Mouse (Mus musculus): Measurements from ENCODE around the gene Rhd. TPM values are rescaled to one million over a fixed set of nuclear protein-coding genes. Genes with fewer than 3 reads are reported as not detected.
A peak's percentile ranks its signal among the peaks of the same experiment; 100 is the strongest.

Rhd gene
- polyA plus RNA-seq, 1 experiment from 2014 or later: 1.1 TPM

DNA sequence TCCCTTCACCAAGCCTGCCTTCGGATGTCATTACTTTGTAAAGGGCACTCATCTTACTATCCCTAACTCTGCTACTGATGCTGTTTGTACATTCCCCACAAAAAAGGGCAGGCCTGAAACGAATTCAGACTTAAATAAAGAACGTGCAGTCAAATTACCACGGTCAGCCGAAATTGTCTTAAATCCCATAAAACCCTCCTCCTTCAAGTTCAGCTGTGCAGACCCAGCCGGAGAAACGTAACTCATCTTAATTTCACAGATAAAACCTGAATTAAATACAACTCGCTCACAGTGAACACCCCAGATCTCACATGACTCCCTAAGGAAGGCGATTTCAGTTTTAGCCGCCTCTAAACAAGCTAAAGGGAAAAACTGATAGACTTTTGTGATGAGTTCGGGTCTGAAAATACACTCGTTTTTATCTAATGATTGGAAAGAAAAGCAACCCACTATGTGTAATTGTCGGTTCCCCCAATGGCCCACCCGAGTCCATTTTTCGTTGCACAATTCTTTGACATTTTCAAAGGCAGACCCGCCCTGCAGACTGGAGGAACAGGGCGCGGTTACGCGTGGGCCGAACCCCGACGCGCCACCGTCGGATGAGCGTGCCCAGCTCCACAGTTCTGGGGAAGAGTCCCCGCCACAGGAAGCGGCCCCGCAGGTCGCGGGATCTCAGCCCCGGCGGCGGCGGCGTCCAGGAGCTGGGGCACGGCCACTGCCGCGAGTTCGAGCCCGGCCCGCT is 50.0 kb downstream of the Rhd start:
- Histone ChIP-seq H3K4me3 (replicated peaks) (peak overlapping the region; percentile 94), H3K27me3 (no peaks in the 10 kb centered on the region), H3K27ac (peak overlapping the region; percentile 87), H3K9me3 (no peaks in the 10 kb centered on the region), H3K9ac (replicated peaks) (peak overlapping the region; percentile 94), H3K4me1 (replicated peaks) (peaks cover 18% of the 10 kb centered on the region), H3K4me2 (replicated peaks) (peak overlapping the region; percentile 75), H3K36me3 (peaks cover 18% of the 10 kb centered on the region)
- peak; percentile 81 for ATAC-seq
- 1% methylated on average over 43 of the region's 43 CpGs for WGBS

- Histone ChIP-seq H3K4me1 (replicated peaks) (peaks cover 18% of the 10 kb centered on the region), H3K9me3 (no peaks in the 10 kb centered on the region), H3K4me3 (replicated peaks) (peak within 1 kb of the TSS; percentile 94), H3K27ac (peak within 1 kb of the TSS; percentile 87), H3K9ac (replicated peaks) (peak within 1 kb of the TSS; percentile 94), H3K27me3 (no peaks in the 10 kb centered on the region), H3K4me2 (replicated peaks) (peak within 1 kb of the TSS; percentile 75), H3K36me3 (peaks cover 14% of the 10 kb centered on the region)
- WGBS: 0% methylated on average over 25 of the region's 25 CpGs
- peak; percentile 91 for ATAC-seq
Measured at GRCm38 (mm10) chr4:134914864-134915209, 50.5 kb downstream of the Rhd start, which contains the start of gene Tmem50a. Tmem50a (minus strand) TSS chr4:134915024.

- WGBS: 64% methylated on average over 14 of the region's 14 CpGs
- Histone ChIP-seq H3K27ac (peak overlapping the region; percentile 87), H3K36me3 (peaks cover 12% of the 10 kb centered on the region), H3K27me3 (no peaks in the 10 kb centered on the region), H3K9me3 (no peaks in the 10 kb centered on the region), H3K4me3 (replicated peaks) (peak overlapping the region; percentile 94), H3K4me1 (replicated peaks) (peaks cover 18% of the 10 kb centered on the region), H3K9ac (replicated peaks) (peak overlapping the region; percentile 94), H3K4me2 (replicated peaks) (peak overlapping the region; percentile 75)
- ATAC-seq: peak; percentile 55
Measured at GRCm38 (mm10) chr4:134915223-134916050, 51.1 kb downstream of the Rhd start.

DNA sequence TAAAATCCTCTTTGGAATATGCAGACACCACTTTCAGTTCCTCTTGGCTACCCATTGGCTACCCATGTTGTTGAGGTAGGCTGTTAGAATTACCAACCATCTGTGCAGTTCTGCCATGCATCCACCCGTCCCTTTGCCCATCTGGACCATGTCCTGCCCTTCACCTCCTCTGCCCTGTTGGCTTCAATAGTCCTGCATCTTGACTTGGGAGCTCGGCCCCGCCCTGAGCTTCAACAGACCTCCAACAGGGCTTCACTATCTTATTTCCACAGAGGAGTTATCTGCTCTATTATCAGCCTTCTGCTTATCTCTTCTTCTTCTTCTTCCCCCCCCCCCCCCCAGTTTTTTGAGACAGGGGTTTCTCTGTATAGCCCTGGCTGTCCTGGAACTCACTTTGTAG is 52.9 kb downstream of the Rhd start:
- Histone ChIP-seq H3K9me3 (no peaks in the 10 kb centered on the region), H3K9ac (replicated peaks) (no peak overlapping the region), H3K4me2 (replicated peaks) (no peak overlapping the region), H3K4me3 (replicated peaks) (no peak overlapping the region), H3K4me1 (replicated peaks) (peaks cover 19% of the 10 kb centered on the region), H3K36me3 (0 out of 2 replicates have a peak, but pooled peaks cover 1% of the 10 kb centered on the region), H3K27ac (no peak overlapping the region), H3K27me3 (no peaks in the 10 kb centered on the region)
- ATAC-seq: no peak
- 79% methylated on average over 3 of the region's 3 CpGs for WGBS

DNA sequence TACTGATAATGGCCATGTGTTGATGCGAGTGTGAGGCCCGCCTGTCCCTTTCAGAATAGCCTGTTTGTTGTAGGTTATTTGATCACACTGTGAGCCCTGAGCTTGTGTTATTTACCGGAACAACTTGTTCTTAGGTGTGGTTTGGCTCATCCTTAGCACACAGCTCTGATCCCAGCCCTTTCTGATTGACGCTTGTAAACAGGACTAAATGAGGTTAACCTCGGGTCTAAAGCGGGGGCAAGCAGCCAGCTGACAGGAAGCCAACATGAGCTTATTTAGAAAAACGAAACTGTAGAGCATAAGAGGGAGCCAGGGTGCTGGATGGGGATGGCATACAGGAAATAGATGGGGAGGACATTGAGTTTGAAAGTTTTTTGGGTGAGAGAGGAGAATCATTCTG is 54.0 kb downstream of the Rhd start:
- 80% methylated on average over 7 of the region's 7 CpGs for WGBS
- no peaks in the 10 kb centered on the region for H3K36me3 ChIP-seq
- H3K4me3 ChIP-seq (replicated peaks): no peak overlapping the region
- no peak for ATAC-seq
- no peak overlapping the region for H3K4me2 ChIP-seq (replicated peaks)
- H3K9me3 ChIP-seq: no peaks in the 10 kb centered on the region
- peaks cover 19% of the 10 kb centered on the region for H3K4me1 ChIP-seq (replicated peaks)
- no peak overlapping the region for H3K27ac ChIP-seq
- no peaks in the 10 kb centered on the region for H3K27me3 ChIP-seq
- H3K9ac ChIP-seq (replicated peaks): no peak overlapping the region

DNA sequence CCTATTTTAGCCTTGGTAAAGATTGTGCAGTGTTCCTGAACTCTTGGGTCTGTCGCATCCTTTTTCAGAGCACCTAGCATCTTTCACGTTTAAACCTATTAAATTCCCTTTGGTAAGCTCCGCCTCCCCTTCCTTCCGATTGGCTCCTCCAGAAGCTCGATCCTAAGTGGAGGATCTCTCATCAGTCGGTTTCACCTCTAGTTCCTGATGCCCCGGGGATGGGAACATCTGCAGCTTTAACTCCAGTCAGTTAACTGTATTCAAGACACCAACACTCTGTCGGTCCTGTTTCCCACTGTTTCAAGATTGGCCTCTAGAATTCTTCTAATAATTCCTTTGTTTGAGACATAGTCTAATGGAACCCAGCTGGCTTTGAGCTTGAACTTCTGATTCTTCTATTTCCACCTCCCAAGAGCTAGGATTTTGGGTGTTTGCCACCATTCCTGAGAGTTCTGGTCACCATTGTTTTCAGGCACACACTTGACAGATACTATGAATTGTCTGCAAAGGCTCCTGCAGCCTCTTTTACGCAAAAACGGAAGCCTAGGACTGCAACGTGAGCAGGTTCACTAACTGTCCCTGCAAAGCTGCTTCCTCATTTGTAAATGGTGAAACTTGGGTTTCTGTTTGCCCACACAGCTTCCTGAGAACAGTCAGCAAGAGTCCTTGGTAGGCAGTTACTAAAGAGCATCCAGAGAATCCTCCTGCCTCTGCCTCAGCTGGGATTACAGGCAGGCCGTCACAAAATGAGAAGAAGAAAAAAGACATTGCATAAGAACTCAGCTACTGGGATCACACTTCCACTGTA is 55.6 kb downstream of the Rhd start:
- ATAC-seq: no peak

DNA sequence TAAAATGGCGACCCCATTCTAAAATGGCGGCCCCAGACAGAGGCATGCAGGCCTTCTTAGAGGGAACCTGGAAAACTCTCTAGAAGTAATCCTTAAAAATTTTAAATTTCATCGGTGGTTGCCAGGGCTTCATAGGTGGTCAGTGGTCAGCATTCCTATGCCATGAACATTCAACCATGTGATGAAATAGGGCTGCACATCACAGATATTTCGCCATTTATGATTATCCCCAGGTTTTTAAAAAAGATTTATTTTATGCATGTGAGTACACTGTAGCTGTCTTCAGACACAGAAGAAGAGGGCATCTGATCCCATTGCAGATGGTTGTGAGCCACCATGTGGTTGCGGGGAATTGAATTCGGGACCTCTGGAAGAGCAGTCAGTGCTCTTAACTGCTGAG is 56.3 kb downstream of the Rhd start:
- Histone ChIP-seq H3K9me3 (no peaks in the 10 kb centered on the region), H3K4me2 (replicated peaks) (no peak overlapping the region), H3K4me3 (replicated peaks) (no peak overlapping the region), H3K27me3 (no peaks in the 10 kb centered on the region), H3K9ac (replicated peaks) (no peak overlapping the region), H3K36me3 (peaks cover 6% of the 10 kb centered on the region), H3K4me1 (replicated peaks) (peaks cover 19% of the 10 kb centered on the region), H3K27ac (no peak overlapping the region)
- WGBS: 95% methylated on average over 6 of the region's 6 CpGs
- ATAC-seq: no peak

More for the DNA sequence above, 55.6 kb downstream of the Rhd start:
- H3K4me1 ChIP-seq (replicated peaks): peaks cover 15% of the 10 kb centered on the region
- no peak overlapping the region for H3K4me2 ChIP-seq (replicated peaks)
- no peak overlapping the region for H3K4me3 ChIP-seq (replicated peaks)
- no peak overlapping the region for H3K27ac ChIP-seq
- H3K9me3 ChIP-seq: no peaks in the 10 kb centered on the region
- no peak overlapping the region for H3K9ac ChIP-seq (replicated peaks)
- 44% methylated on average over 12 of the region's 12 CpGs for WGBS
- H3K27me3 ChIP-seq: no peaks in the 10 kb centered on the region
- H3K36me3 ChIP-seq: no peaks in the 10 kb centered on the region

DNA sequence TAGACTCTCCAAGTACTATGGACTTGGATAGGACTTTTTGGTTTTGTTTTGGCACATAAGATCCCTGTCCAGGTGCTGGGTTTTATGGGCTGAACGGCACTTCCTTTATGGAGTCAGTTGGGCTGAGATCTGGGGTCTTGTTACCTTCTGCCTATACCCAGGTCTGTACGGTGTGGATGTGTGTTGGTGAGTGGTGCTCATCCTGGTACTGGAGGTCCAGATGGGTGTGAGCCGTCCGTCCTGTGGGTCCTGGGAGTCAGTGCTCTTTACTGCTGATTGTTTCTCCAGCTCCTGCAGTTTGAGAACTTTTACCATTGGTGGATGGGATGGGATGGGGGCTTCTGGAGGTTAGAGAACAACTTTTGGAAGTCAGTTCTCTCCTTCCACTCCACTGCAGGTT is 57.4 kb downstream of the Rhd start:
- Histone ChIP-seq H3K4me1 (replicated peaks) (peaks cover 27% of the 10 kb centered on the region), H3K4me3 (replicated peaks) (no peak overlapping the region), H3K9ac (replicated peaks) (no peak overlapping the region), H3K27me3 (no peaks in the 10 kb centered on the region), H3K9me3 (no peaks in the 10 kb centered on the region), H3K27ac (no peak overlapping the region), H3K4me2 (replicated peaks) (no peak overlapping the region), H3K36me3 (peaks cover 16% of the 10 kb centered on the region)
- WGBS: 98% methylated on average over 4 of the region's 4 CpGs
- no peak for ATAC-seq

GRCm38 (mm10) chr4:134922111-134922924 is 58.0 kb downstream of the Rhd start:
- H3K27me3 ChIP-seq: no peaks in the 10 kb centered on the region
- WGBS: 65% methylated on average over 10 of the region's 10 CpGs
- H3K27ac ChIP-seq: peak overlapping the region; percentile 80
- peaks cover 22% of the 10 kb centered on the region for H3K36me3 ChIP-seq
- H3K4me1 ChIP-seq (replicated peaks): peaks cover 30% of the 10 kb centered on the region
- H3K9ac ChIP-seq (replicated peaks): peak overlapping the region; percentile 68
- peak overlapping the region; percentile 96 for H3K4me2 ChIP-seq (replicated peaks)
- ATAC-seq: 0 out of 2 replicates have a peak, but pooled peaks have one; percentile 3
- no peaks in the 10 kb centered on the region for H3K9me3 ChIP-seq
- H3K4me3 ChIP-seq (replicated peaks): peak overlapping the region; percentile 96

DNA sequence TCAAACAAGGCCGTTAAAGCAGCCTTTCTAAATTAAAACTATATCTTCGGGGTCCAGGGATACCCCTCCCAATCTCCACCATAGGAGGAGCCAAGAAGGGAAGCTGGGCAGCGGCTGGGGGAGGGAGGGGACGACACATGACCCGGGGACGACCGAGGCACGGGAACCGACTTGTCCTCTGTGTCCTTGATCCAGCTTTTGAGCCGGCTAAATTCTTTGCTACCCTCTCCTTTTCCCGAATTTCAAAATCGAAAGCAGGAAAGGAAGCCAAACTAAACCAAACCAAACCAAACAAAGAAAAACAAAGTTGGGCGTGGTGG is 58.5 kb downstream of the Rhd start:
- peak; percentile 69 for ATAC-seq
- peak overlapping the region; percentile 68 for H3K9ac ChIP-seq (replicated peaks)
- no peaks in the 10 kb centered on the region for H3K9me3 ChIP-seq
- WGBS: under 1% methylated on average over 13 of the region's 13 CpGs
- peak overlapping the region; percentile 96 for H3K4me3 ChIP-seq (replicated peaks)
- H3K4me1 ChIP-seq (replicated peaks): peaks cover 30% of the 10 kb centered on the region
- H3K4me2 ChIP-seq (replicated peaks): peak overlapping the region; percentile 96
- peaks cover 27% of the 10 kb centered on the region for H3K36me3 ChIP-seq
- H3K27me3 ChIP-seq: no peaks in the 10 kb centered on the region
- peak overlapping the region; percentile 80 for H3K27ac ChIP-seq

Measured in midbrain, embryonic 13.5 days (tissue).